Mouse (Mus musculus): ENCODE data around the gene Pef1. TPM values are rescaled to one million over a fixed set of nuclear protein-coding genes. Genes with fewer than 3 reads are reported as not detected.

The Pef1 gene
- polyA plus RNA-seq, 1 experiment from 2014 or later = 65.6 TPM

Other genes starting within 250 kb of the Pef1 start
- 0.06 TPM in 1 of 2 replicates, not detected in the other for gene Spocd1, start 173.3 kb upstream of the Pef1 start, polyA plus RNA-seq (2015; fragmentation: Nextera tagmentation; extraction: Ambion mirVana)
- gene Adgrb2, start 117.7 kb upstream of the Pef1 start, polyA plus RNA-seq (2015; fragmentation: Nextera tagmentation; extraction: Ambion mirVana) = 11.9 and 15.5 TPM in 2 replicates
- gene Col16a1, start 54.7 kb upstream of the Pef1 start, polyA plus RNA-seq (2015; fragmentation: Nextera tagmentation; extraction: Ambion mirVana) = 24.5 and 25.8 TPM in 2 replicates
- gene Hcrtr1, start 36.8 kb downstream of the Pef1 start, polyA plus RNA-seq (2015; fragmentation: Nextera tagmentation; extraction: Ambion mirVana) = 3.7 and 3.9 TPM in 2 replicates
- 4.1 and 14.7 TPM in 2 replicates for gene Tinagl1, start 72.6 kb downstream of the Pef1 start, polyA plus RNA-seq (2015; fragmentation: Nextera tagmentation; extraction: Ambion mirVana)
- not detected in 2 replicates for gene Gm853, start 119.8 kb downstream of the Pef1 start, polyA plus RNA-seq (2015; fragmentation: Nextera tagmentation; extraction: Ambion mirVana)
- 28.7 and 29.1 TPM in 2 replicates for gene Serinc2, start 176.6 kb downstream of the Pef1 start, polyA plus RNA-seq (2015; fragmentation: Nextera tagmentation; extraction: Ambion mirVana)
- 226 and 288 TPM in 2 replicates for gene Fabp3, start 206.0 kb downstream of the Pef1 start, polyA plus RNA-seq (2015; fragmentation: Nextera tagmentation; extraction: Ambion mirVana)
- 1.3 and 1.6 TPM in 2 replicates for gene Gm10570, start 206.1 kb downstream of the Pef1 start, polyA plus RNA-seq (2015; fragmentation: Nextera tagmentation; extraction: Ambion mirVana)